Mouse (Mus musculus) G1E (cell line): ENCODE results near the gene Dnajc13.

Experiments used
- CTCF ChIP-seq: IDR thresholded peaks from 2 replicates; pipeline ENCODE4 v1.5.1; 2012; ENCODE audit warnings: low read depth, low read length, inconsistent platforms, mixed read lengths
- POLR2AphosphoS5 ChIP-seq: IDR thresholded peaks from 2 replicates; pipeline ENCODE4 v1.6.1; 2012; ENCODE audit warnings: low read depth, low read length, inconsistent platforms; ENCODE audit not compliant: insufficient replicate concordance
- TAL1 ChIP-seq: conservative IDR thresholded peaks from 2 replicates; pipeline ENCODE4 v1.6.1; 2012; ENCODE audit warnings: low read depth, low read length, inconsistent platforms, mixed read lengths

- TF ChIP-seq CTCF: no peak
- no peak for TF ChIP-seq TAL1
- TF ChIP-seq POLR2AphosphoS5: no peak
These were observed 159.8 kb downstream of the Dnajc13 start for GRCm38 (mm10) chr9:104102901-104103300.
